ENCODE assay signal across 24 mouse cellular contexts in genomic region chr6:18578501-18578900, GRCm38 (mm10).
DNase-seq lines count a peak whose midpoint lies in the region; ATAC-seq and TF ChIP-seq lines count a peak whose summit lies in the region.
"Had no signal": no experiment of that assay in that cellular context is flagged by ENCODE, and none has a peak within 500 bp of the region (broad histone marks: within the 10 kb centered on the region; RNA-seq: fewer than 3 reads in every experiment).

No protein-coding gene starts in this region.

- ATAC-seq in hindbrain, embryonic 15.5 days (ENCODE audit: low FRiP score, low read depth) = 0 out of 2 replicates have a peak, but pooled peaks have one; percentile 45
- no peak for ATAC-seq in hindbrain, embryonic 13.5 days (ENCODE audit: low FRiP score)
- ATAC-seq: intestine, embryonic 16.5 days; liver, postnatal 0 days had no signal

- no peaks in the 10 kb centered on the region for H3K4me1 ChIP-seq in hindbrain, embryonic 15.5 days (replicated peaks)
- 0 out of 2 replicates have a peak, but pooled peaks cover 5% of the 10 kb centered on the region for H3K4me1 ChIP-seq in hindbrain, embryonic 13.5 days (replicated peaks)
- H3K4me1 ChIP-seq: heart, embryonic 10.5 days; kidney, embryonic 15.5 days; limb, embryonic 12.5 days; midbrain, embryonic 10.5 days; neural tube, embryonic 15.5 days had no signal

- no peak for TF ChIP-seq CTCF in brain, embryonic 14.5 days (IDR thresholded peaks at IDR 0.05; ENCODE audit: borderline replicate concordance, extremely low read depth, insufficient read depth, insufficient read length)

- no peaks in the 10 kb centered on the region for H3K9me3 ChIP-seq in hindbrain, embryonic 15.5 days
- no peaks in the 10 kb centered on the region for H3K9me3 ChIP-seq in hindbrain, embryonic 13.5 days
- H3K9me3 ChIP-seq: G1E; heart, embryonic 10.5 days; kidney, embryonic 15.5 days; limb, embryonic 12.5 days; midbrain, embryonic 10.5 days; neural tube, embryonic 15.5 days had no signal

- no peak overlapping the region for H3K9ac ChIP-seq in hindbrain, embryonic 15.5 days
- H3K9ac ChIP-seq in hindbrain, embryonic 13.5 days = no peak overlapping the region
- H3K9ac ChIP-seq: kidney, embryonic 15.5 days; limb, embryonic 12.5 days; liver, postnatal 0 days; neural tube, embryonic 15.5 days had no signal

- H3K4me3 ChIP-seq in hindbrain, embryonic 15.5 days = no peak overlapping the region
- no peak overlapping the region for H3K4me3 ChIP-seq in hindbrain, embryonic 13.5 days
- H3K4me3 ChIP-seq: heart, embryonic 10.5 days; kidney, embryonic 15.5 days; limb, embryonic 12.5 days; midbrain, embryonic 10.5 days; neural tube, embryonic 15.5 days had no signal

- no peak for TF ChIP-seq POLR2A in brain, embryonic 14.5 days (IDR thresholded peaks at IDR 0.05; ENCODE audit: borderline replicate concordance, extremely low read depth, insufficient read depth, insufficient read length, poor library complexity, severe bottlenecking)

- no peak overlapping the region for H3K27ac ChIP-seq in hindbrain, embryonic 15.5 days (replicated peaks)
- H3K27ac ChIP-seq in hindbrain, embryonic 13.5 days = no peak overlapping the region
- H3K27ac ChIP-seq: heart, embryonic 10.5 days; kidney, embryonic 15.5 days; limb, embryonic 12.5 days; midbrain, embryonic 10.5 days; neural tube, embryonic 15.5 days had no signal

- DNase-seq in cerebellum, adult 18-20 months = peak; percentile 9 to 16
- DNase-seq in cerebellum, adult 11 months = no peak
- peak; percentile 19 for DNase-seq in brain, embryonic 14.5 days (ENCODE audit: low read depth)
- peak; percentile 6 to 11 for DNase-seq in cerebellum, postnatal 14 days
- DNase-seq in embryo, embryonic 11 days = no peak
- DNase-seq: adrenal gland, postnatal 14 days; B cell, adult 2 months; kidney, postnatal 36 days; layer of hippocampus, postnatal 36 days; liver, postnatal 0 days; lung, postnatal 10 days; thymus, adult 2 months; thymus, postnatal 4 days had no signal

- no peaks in the 10 kb centered on the region for H3K27me3 ChIP-seq in hindbrain, embryonic 15.5 days
- no peaks in the 10 kb centered on the region for H3K27me3 ChIP-seq in hindbrain, embryonic 13.5 days
- H3K27me3 ChIP-seq: CH12.LX; kidney, embryonic 15.5 days; limb, embryonic 12.5 days; neural tube, embryonic 15.5 days had no signal

- H3K4me2 ChIP-seq in hindbrain, embryonic 15.5 days = no peak overlapping the region
- no peak overlapping the region for H3K4me2 ChIP-seq in hindbrain, embryonic 13.5 days
- H3K4me2 ChIP-seq: kidney, embryonic 15.5 days; limb, embryonic 12.5 days; liver, embryonic 11.5 days; neural tube, embryonic 15.5 days had no signal

- H3K36me3 ChIP-seq in hindbrain, embryonic 15.5 days = no peaks in the 10 kb centered on the region
- H3K36me3 ChIP-seq in hindbrain, embryonic 13.5 days = no peaks in the 10 kb centered on the region
- H3K36me3 ChIP-seq: G1E; heart, embryonic 10.5 days; kidney, embryonic 15.5 days; limb, embryonic 12.5 days; midbrain, embryonic 10.5 days; neural tube, embryonic 15.5 days had no signal

Comparison
In these comparisons a context has a peak if more than half of its experiments do, and no peak if none do; other contexts are left out.
1. DNase-seq: peak in cerebellum, adult 18-20 months (2 of 2), brain, embryonic 14.5 days (single experiment) and cerebellum, postnatal 14 days (2 of 2); none in cerebellum, adult 11 months (single experiment) and embryo, embryonic 11 days (single experiment).